Mouse (Mus musculus) lung, postnatal 25 days (tissue): ENCODE data around the gene Olfr1462.

ENCODE experiments used
- DNase-seq: peaks from one replicate; pipeline ENCODE4 v3.0.0; 2022; ENCODE audit warnings: low spot score

Gene Olfr1462

DNA sequence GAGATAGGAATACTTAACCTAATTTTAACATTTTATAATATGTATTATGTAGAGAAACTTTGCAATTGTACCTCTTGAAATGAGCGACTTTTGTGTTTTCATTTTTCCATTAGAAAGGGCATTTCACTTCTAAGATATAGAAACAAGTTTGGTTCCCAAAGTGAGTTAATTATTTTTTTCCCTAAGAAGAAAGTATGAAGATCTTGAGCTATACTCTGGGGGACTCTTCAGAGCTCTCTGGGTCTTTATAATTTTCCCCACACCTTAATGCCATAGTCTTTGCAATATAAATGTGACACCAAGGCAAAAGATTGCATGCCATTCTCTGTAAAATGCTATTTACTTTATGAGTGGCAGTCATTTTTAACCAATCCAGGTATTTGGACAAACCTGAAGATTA, at the start of gene Olfr1462:
Olfr1462 (plus strand) TSS at position 301 of the 400 bp plus-strand sequence.
- no peak for DNase-seq

DNA sequence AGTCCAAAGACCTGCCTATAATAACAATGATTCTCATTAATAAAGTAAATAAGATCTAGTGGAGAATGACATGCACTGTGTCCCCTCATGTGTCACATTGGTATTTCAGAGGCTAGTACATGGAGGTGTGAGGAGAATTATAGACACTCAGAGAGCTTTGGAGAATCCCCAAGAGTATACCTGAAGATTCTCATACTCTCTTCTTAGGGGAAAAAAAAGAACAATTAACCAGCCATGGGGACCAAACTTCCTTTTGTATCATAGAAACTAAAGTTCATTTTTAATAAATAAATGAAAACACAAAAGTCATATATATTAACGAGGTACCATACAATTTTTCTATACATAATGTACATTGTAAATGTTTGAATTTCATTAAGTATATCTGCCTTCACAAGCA, 36.1 kb upstream of the Olfr1462 start, which contains the start of gene Olfr1459:
Olfr1459 (minus strand) TSS at position 101 of the 400 bp plus-strand sequence.
- no peak for DNase-seq

DNA sequence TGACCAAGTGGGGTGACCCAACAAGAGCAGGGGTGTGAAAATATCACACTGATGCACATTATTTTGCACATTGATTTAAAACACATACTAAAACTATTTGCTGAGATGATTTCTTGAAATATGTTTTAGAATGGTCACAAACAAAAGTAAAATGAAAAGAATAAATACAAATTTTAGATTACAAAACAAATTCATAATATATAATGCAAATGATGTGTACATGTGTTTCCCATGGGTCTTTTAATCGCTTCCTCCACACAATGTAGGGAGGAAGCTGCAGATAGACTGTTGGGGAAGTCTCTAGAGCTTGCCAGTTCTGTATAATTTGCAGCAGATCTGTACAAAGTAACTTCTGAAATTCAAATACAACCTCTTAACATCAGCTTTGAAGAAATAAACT, 22.8 kb upstream of the Olfr1462 start, which contains the start of gene Olfr1461:
Olfr1461 (plus strand) TSS at position 301 of the 400 bp plus-strand sequence.
- DNase-seq: no peak

DNA sequence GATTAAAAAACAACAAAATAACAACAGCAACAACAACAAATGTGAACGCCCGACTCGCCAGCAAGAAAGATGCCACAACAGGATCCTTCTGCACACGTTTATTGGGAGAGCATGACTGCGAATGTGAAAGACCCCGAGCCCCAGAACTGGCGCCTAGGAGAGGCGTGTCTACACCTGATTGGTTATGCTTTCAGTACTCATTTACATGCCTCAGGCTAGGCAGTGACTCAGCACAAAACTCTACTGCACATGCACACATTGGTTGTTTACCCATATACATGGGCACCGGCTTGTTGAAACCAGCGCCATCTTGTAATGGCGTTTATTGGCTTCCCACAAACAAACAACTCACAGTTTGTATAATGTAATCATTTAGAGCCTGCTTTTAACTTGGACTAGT, 36.1 kb downstream of the Olfr1462 start:
- no peak for DNase-seq

DNA sequence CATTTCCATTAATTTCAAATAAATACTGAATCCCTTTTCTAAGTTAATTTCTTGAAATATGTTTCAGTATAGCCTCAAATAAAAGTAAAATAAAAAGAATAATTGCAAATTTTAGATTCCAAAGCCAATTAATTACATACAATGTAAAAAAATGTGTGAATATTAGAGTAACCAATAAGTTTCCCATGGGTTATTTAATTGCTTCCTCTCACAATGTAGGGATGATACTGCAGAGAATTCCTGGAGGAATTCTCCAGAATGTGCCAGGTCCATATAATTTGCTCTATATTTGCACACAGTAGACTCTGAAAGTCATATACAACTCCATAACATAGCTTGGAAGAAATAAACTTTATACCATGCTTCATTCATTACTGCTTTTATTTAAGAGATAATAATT, 45.5 kb downstream of the Olfr1462 start, which contains the start of gene Olfr1463:
Olfr1463 (plus strand) TSS at position 301 of the 400 bp plus-strand sequence.
- no peak for DNase-seq
